Mouse (Mus musculus) ovary, postnatal 14 days (tissue): ENCODE data around the gene Gm49337.

Experiments used
- DNase-seq: peaks from one replicate; pipeline ENCODE4 v3.0.0; 2022; ENCODE audit warnings: low spot score

Gene Gm49337

DNA sequence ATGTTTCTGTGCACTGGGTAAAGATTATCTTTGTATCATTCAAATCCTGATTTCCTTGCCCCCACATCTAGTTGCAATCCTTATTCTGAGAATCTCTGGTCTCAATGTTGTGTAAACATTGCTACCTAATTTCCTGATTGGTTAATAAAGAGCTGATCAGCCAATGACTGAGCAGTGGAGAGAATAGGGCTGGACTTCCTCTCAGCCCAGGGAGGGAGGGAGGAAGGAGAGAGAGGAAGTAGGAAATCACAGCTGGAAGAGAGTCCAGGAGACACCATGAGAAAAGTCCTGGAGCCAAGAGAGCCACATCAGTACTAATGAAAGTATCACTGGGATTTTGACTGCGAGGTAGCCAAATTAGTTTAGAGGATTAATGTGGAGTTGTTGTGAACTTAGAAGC, 163.1 kb downstream of the Gm49337 start:
- no peak for DNase-seq

DNA sequence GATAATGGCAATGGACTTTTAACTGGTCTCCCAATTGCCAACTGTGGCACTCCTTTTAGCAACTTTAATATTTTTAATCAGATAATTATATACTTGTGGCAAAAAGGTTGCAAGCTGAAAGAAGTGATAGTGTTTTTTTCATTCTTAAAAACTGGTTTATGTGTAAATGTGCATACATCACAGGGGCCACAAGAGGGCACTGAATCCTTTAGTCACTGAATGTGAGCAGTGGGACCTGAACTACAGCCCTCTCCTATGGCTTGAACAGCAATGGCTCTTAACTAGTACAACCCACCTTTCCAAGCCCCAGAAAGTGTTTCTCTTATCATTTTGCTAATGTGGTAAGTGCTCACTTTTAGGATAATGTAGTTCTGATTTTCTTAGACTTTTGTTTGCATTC, 168.9 kb downstream of the Gm49337 start:
- peak; percentile 55 for DNase-seq
